Mouse (Mus musculus) bone marrow, adult 2 months (tissue): ENCODE measurements around the gene Pde4d. TPM values are rescaled to one million over a fixed set of nuclear protein-coding genes. Genes with fewer than 3 reads are reported as not detected.
A peak's percentile ranks its signal among the peaks of the same experiment; 100 is the strongest.
"Not testable (repeated sequence)": the region's sequence is repeated elsewhere in the genome, so short reads cannot be mapped to it uniquely, and the experiment has no call there.

Source experiments
- H3K27ac ChIP-seq: fragments of 200-500 bp; 2 replicates; pipeline ENCODE4 v1.5.1; 2012; ENCODE audit warnings: low read depth, mild to moderate bottlenecking, control low read depth, inconsistent platforms, low read length; ENCODE audit not compliant: control insufficient read depth, poor library complexity, insufficient read depth
- H3K4me1 ChIP-seq: fragments of 200-500 bp; 2 replicates; pipeline ENCODE4 v1.6.1; 2011; ENCODE audit warnings: low read length; ENCODE audit not compliant: control insufficient read depth, insufficient read depth
- H3K4me3 ChIP-seq: fragments of 200-500 bp; replicated peaks from 2 replicates; pipeline ENCODE3; 2011; ENCODE audit warnings: mild to moderate bottlenecking, low read depth, low read length, control low read depth; ENCODE audit not compliant: control insufficient read depth
- CTCF ChIP-seq: fragments of 200-500 bp; IDR thresholded peaks from 2 replicates; pipeline ENCODE4 v1.5.1; 2011; ENCODE audit warnings: low read length, control low read depth; ENCODE audit not compliant: control insufficient read depth, insufficient read depth
- POLR2A ChIP-seq: fragments of 200-500 bp; IDR thresholded peaks from 2 replicates; pipeline ENCODE4 v1.6.1; 2011; ENCODE audit warnings: low read depth, mild to moderate bottlenecking, control low read depth, low read length, borderline replicate concordance; ENCODE audit not compliant: control insufficient read depth
- WGBS: fragments of 180-500 bp; shearing (Covaris S2); methylation state at CpG from one replicate; pipeline ENCODE4 v1.1.7; 2018; 5-methylcytosine and 5-hydroxymethylcytosine counted together
- polyA plus RNA-seq: library from polyadenylated mRNA; stranded (reverse); fragments of >200 nt; gene quantifications from 2 replicates; pipeline ENCODE4 v1.2.4, GENCODE M21; 2011; ENCODE audit warnings: low replicate concordance; ENCODE audit not compliant: missing spikeins, insufficient read depth, insufficient read length

Pde4d gene
- polyA plus RNA-seq, 1 experiment, result 17.6 TPM

DNA sequence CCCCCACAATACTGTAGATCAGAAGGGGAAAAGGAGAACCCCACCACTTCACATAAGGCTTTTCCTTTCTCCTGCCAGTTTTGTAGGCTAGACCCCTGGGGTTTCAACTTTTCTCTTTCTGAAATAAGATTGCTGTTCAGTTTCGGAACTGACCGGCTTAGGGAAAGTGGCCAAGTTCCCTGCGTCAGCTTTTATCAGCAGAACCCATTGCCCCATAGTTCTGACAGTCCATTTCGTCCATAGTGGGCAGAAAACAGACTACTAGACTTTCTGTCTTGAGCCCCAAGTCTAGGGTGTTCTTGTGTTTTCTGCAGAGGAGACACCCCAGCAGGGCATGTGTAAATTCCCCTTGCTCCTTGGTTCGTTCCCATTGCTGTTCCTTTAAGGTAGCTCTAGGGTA lies 1452.1 kb downstream of the Pde4d start:
- no peak for TF ChIP-seq POLR2A
- no peak for TF ChIP-seq CTCF
- H3K4me3 ChIP-seq, result no peak overlapping the region
- H3K4me1 ChIP-seq, result no peaks in the 10 kb centered on the region
- 62% methylated on average over 5 of the region's 5 CpGs for WGBS
- H3K27ac ChIP-seq, result no peak overlapping the region

DNA sequence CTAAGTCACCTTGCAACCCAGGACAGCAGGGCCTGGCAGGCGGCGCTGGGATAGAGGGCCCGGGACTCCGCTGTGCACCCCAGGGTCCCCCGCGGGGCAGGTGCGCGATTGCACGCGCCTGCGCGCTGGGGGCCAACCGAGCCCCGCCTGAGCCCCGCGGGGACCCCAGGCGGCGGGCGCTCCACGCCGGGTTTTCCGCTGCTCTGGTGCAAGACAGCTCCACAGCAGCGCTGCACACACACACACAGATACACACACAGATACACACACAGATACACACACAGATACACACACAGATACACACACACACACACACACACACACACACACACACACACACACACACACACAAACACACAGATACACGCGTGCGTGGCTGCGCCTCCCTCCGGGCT lies 1452.7 kb downstream of the Pde4d start:
- H3K4me3 ChIP-seq, result peak overlapping the region; percentile 76
- H3K4me1 ChIP-seq, result not testable (repeated sequence)
- peak overlapping the region; percentile 45 for H3K27ac ChIP-seq
- WGBS, result under 1% methylated on average over 28 of the region's 28 CpGs

DNA sequence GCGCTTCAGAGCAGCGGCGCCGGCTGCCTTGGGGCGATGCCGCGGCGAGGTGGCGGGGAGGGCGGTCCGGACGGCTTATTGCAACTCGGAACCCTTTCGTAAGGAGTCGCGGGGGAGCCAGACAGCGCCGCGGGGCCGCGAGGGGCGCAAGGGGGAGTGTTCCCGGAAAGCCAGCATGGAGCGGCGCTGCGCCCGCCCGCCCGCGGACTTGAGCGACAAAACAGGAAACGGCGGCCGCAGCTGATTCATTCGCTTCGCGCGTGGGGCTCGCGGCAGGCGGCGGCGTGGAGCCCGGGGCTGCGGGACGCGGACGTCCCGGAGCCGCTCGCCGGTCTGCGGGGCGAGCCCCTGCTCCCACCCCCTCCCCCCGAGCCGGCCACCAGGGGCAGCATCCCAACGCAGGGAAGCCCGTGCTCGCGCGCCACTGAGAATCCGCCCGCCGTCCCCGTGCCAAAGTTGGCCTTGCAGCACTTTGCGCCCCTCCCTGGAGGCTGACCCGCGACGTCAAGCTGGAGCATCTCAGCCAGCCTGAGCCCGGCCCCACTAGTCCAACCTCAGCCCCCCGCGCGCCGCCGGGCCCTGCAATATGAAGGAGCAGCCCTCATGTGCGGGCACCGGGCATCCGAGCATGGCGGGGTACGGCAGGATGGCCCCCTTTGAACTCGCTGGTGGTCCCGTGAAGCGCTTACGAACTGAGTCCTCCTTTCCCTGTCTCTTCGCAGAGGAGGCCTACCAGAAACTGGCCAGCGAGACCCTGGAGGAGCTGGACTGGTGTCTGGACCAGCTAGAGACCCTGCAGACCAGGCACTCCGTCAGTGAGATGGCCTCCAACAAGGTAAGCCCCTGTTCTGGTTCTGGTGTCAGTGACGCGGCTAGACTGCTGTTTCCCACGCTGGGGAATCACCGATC lies 1453.4 kb downstream of the Pde4d start:
- TF ChIP-seq POLR2A (no peak), CTCF (no peak)
- Histone ChIP-seq H3K27ac (peak overlapping the region; percentile 45), H3K4me1 (no peaks in the 10 kb centered on the region; the same call in 1 of the 2 replicates), H3K4me3 (peak overlapping the region; percentile 76)
- WGBS, result 1% methylated on average over 91 of the region's 91 CpGs

DNA sequence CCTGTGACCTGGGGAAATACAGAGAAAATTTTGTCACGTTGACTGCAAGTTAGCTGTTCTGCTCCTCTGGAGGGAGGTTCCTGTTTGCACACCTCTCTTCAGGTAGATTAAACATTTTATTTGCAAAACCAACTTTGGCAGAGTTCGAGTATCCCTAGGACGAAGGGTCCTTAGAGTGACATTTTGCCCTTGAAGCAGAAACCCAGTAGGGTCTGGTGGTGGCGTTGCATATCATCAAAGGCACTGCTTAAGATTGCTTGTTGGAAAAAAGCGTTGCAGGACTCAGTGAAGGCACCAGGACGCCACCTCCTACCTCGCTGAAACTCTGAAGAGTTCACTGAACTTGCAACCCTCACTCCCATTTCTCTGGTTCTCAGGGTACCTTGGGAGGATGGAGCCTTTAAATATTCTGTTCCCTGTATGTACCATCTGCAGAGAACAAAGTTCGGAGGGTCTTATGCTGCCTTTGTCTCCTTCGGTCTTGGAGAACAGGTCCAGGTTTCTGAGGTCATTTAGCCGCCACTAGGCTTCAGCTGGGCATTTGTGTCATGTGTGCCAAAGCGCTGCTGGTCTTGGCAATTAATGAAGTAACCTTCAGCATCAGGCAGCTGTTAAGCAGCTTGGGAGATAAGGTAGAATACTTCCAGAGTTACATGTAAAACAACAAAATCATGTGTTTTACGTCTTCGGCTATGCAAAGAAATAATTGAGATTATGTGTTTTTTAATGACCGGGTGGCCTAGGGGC lies 1454.2 kb downstream of the Pde4d start:
- WGBS, result 19% methylated on average over 14 of the region's 14 CpGs
- H3K4me1 ChIP-seq, result no peaks in the 10 kb centered on the region; the same call in 1 of the 2 replicates

DNA sequence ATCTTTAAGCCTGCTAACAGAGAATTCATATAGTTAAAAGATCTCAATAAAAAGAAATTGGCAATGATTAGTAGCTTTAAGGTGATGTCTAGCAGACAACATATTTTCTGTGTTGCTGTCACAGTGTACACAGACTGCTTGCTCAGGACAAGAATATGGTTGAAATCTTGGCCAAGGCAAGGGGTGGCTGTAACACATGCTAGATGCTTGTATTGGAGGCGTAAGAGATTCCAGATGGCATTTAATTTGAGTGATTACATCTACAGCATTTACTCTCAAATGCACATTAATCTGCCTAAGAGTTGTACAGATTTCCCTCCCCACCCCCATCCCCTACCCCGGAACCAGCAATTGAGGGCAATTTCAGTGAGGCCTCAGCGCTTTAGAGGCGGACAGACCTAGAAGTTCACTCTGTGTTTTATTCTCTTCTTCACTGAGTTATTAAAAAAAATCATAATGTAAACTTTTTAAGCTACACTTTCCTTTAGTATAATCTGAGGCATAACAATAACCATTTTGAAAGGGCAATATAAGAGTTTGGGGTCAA lies 1456.7 kb downstream of the Pde4d start:
- H3K4me1 ChIP-seq, result no peaks in the 10 kb centered on the region; the same call in none of the 2 replicates
- no peak overlapping the region for H3K4me3 ChIP-seq
- WGBS, result 79% methylated on average over 4 of the region's 4 CpGs
- no peak overlapping the region for H3K27ac ChIP-seq
- TF ChIP-seq CTCF (no peak), POLR2A (no peak)

More for the DNA sequence above, 1454.2 kb downstream of the Pde4d start:
- TF ChIP-seq POLR2A (no peak), CTCF (no peak)
- Histone ChIP-seq H3K4me3 (peak overlapping the region; percentile 38), H3K27ac (no peak overlapping the region)

DNA sequence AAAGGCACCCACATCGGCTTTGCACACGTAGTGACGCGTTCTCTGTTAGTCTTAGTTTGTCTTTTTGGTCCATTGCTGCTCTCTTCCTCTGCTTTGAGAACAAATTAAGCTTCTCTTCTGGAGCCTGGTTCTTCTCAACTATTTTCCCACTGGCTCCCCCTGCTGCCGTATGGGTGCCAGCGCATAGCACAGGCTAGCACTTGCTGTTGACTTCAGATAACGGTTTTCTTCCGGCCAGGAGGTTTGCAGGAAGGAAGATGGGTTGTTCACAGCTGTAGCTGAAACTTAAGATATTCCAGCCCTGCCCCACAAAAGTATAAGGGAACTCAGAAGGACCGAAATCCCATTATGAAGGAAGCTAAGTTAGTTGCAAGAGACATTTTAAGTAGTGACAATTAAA lies 1457.9 kb downstream of the Pde4d start:
- no peaks in the 10 kb centered on the region; the same call in none of the 2 replicates for H3K4me1 ChIP-seq
- H3K27ac ChIP-seq, result no peak overlapping the region
- no peak for TF ChIP-seq POLR2A
- peak; percentile 82 for TF ChIP-seq CTCF
- no peak overlapping the region for H3K4me3 ChIP-seq
- 6% methylated on average over 9 of the region's 9 CpGs for WGBS

DNA sequence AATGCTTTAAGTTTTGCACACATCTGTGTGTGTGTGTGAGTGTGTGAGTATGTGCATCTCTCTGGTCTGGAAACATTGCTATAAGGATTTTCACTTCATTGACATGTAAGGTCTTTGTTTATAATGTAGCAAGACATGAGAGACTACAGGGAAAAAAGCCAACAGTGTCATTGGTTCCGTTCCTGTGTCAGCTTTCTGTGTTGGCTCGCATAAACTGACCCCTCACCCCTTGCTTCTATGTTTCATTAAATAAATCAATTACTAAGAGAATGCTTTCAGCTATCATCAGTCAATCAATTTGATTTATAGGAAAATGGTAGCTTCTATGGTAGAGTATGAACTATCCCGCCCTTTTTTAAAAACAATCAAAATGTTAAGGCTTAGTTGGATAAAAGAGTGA lies 1458.6 kb downstream of the Pde4d start:
- H3K4me3 ChIP-seq, result no peak overlapping the region
- no peak for TF ChIP-seq POLR2A
- no peak for TF ChIP-seq CTCF
- WGBS, result 74% methylated on average over 3 of the region's 3 CpGs

DNA sequence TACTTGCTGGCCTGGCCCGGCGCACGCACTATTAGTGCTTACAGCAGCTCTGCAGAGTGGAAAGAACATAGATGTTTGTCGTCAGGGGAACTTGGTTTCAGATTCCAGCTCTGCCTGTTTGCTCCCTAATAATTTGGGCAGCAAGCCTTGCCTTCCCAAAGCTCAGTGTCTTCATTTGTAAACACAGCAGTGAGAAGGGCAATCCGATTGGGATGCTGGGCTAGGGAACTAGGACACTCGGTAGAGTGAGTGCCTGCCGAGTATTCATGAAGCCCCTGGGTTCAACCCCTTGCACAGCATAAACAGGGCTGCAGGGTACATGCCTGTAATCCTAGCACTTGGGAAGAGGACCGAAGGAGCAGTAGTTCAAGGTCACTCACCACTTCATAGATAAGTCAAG lies 1459.4 kb downstream of the Pde4d start:
- no peak overlapping the region for H3K27ac ChIP-seq
- no peaks in the 10 kb centered on the region; the same call in none of the 2 replicates for H3K4me1 ChIP-seq
- no peak overlapping the region for H3K4me3 ChIP-seq
- WGBS, result 83% methylated on average over 8 of the region's 8 CpGs
- TF ChIP-seq POLR2A, result no peak
- no peak for TF ChIP-seq CTCF

More for the DNA sequence above, 1458.6 kb downstream of the Pde4d start:
- no peaks in the 10 kb centered on the region; the same call in none of the 2 replicates for H3K4me1 ChIP-seq
- H3K27ac ChIP-seq, result no peak overlapping the region
